Mouse (Mus musculus) regulatory T cell (primary cell): ENCODE data around the gene Lrmda.

Experiments
- in situ Hi-C: fragments of 300-600 bp; cut with MboI, MseI; formaldehyde crosslinking; loops from one replicate; pipeline ENCODE4 v1.15.1; 2025; ENCODE audit warnings: high pct_unique_total_duplicates

Gene Lrmda

GRCm38 (mm10) chr14:22643494-22643893 is 624.0 kb downstream of the Lrmda start:
- in situ Hi-C loops, result no loop called here

- in situ Hi-C loops, result no loop called here
Observed at GRCm38 (mm10) chr14:22647879-22648611, 628.5 kb downstream of the Lrmda start.

- in situ Hi-C loops, result no loop called here
Observed at GRCm38 (mm10) chr14:22649411-22649911, 629.9 kb downstream of the Lrmda start.

- in situ Hi-C loops, result no loop called here
Observed at GRCm38 (mm10) chr14:22649985-22650984, 630.8 kb downstream of the Lrmda start.

- in situ Hi-C loops, result no loop called here
Observed at GRCm38 (mm10) chr14:22651131-22651952, 631.8 kb downstream of the Lrmda start.

- in situ Hi-C loops, result no loop called here
Observed at GRCm38 (mm10) chr14:22662496-22662895, 643.0 kb downstream of the Lrmda start.

GRCm38 (mm10) chr14:22666437-22666836 is 646.9 kb downstream of the Lrmda start:
- in situ Hi-C loops, result no loop called here

- in situ Hi-C loops, result no loop called here
Observed at GRCm38 (mm10) chr14:22668302-22668701, 648.8 kb downstream of the Lrmda start.

GRCm38 (mm10) chr14:22668711-22669110 is 649.2 kb downstream of the Lrmda start:
- in situ Hi-C loops, result no loop called here

GRCm38 (mm10) chr14:22673581-22673980 is 654.1 kb downstream of the Lrmda start:
- in situ Hi-C loops, result no loop called here

GRCm38 (mm10) chr14:22679008-22679704 is 659.6 kb downstream of the Lrmda start:
- in situ Hi-C loops, result no loop called here

- in situ Hi-C loops, result no loop called here
Observed at GRCm38 (mm10) chr14:22679705-22680643, 660.5 kb downstream of the Lrmda start.

GRCm38 (mm10) chr14:22686886-22687285 is 667.4 kb downstream of the Lrmda start:
- in situ Hi-C loops, result no loop called here

GRCm38 (mm10) chr14:22688399-22688798 is 668.9 kb downstream of the Lrmda start:
- in situ Hi-C loops, result no loop called here

- in situ Hi-C loops, result no loop called here
Observed at GRCm38 (mm10) chr14:22695448-22695847, 675.9 kb downstream of the Lrmda start.

- in situ Hi-C loops, result no loop called here
Observed at GRCm38 (mm10) chr14:22695931-22696365, 676.4 kb downstream of the Lrmda start.

GRCm38 (mm10) chr14:22700236-22700635 is 680.7 kb downstream of the Lrmda start:
- in situ Hi-C loops, result no loop called here

GRCm38 (mm10) chr14:22700690-22701089 is 681.2 kb downstream of the Lrmda start:
- in situ Hi-C loops, result no loop called here

GRCm38 (mm10) chr14:22707958-22708701 is 688.6 kb downstream of the Lrmda start:
- in situ Hi-C loops, result no loop called here
